Mouse (Mus musculus) cortical plate, adult 2 months (tissue): ENCODE results near the gene Yif1a.
A peak's percentile ranks its signal among the peaks of the same experiment; 100 is the strongest.

Experiments
- CTCF ChIP-seq: fragments of 200-500 bp; IDR thresholded peaks from 2 replicates; pipeline ENCODE4 v1.5.1; 2011; ENCODE audit warnings: mild to moderate bottlenecking, control low read depth, low read length; ENCODE audit not compliant: insufficient read depth; ENCODE audit errors: extremely low read depth
- POLR2A ChIP-seq: fragments of 200-500 bp; IDR thresholded peaks from 2 replicates; pipeline ENCODE4 v1.6.1; 2011; ENCODE audit warnings: mild to moderate bottlenecking, low read length, control low read depth; ENCODE audit not compliant: insufficient read depth; ENCODE audit errors: extremely low read depth

- TF ChIP-seq POLR2A (peak; percentile 27), CTCF (no peak)
Measured at GRCm38 (mm10) chr19:5085145-5085863, 3.0 kb upstream of the Yif1a start, which contains the start of gene Tmem151a.
